Mouse (Mus musculus): ENCODE results near the gene Adra2b.

- TF ChIP-seq CTCF (IDR thresholded peaks at IDR 0.05; ENCODE audit: borderline replicate concordance, control insufficient read depth, extremely low read depth, insufficient read depth, low read length, poor library complexity) (no peak), POLR2A (IDR thresholded peaks at IDR 0.05; ENCODE audit: control insufficient read depth, extremely low read depth, insufficient read depth, low read length, poor library complexity) (no peak)
These were observed 15.1 kb downstream of the Adra2b start for GRCm38 (mm10) chr2:127377942-127378610.

Measured in thymus, adult 2 months (tissue).